In the genomic region with DNA sequence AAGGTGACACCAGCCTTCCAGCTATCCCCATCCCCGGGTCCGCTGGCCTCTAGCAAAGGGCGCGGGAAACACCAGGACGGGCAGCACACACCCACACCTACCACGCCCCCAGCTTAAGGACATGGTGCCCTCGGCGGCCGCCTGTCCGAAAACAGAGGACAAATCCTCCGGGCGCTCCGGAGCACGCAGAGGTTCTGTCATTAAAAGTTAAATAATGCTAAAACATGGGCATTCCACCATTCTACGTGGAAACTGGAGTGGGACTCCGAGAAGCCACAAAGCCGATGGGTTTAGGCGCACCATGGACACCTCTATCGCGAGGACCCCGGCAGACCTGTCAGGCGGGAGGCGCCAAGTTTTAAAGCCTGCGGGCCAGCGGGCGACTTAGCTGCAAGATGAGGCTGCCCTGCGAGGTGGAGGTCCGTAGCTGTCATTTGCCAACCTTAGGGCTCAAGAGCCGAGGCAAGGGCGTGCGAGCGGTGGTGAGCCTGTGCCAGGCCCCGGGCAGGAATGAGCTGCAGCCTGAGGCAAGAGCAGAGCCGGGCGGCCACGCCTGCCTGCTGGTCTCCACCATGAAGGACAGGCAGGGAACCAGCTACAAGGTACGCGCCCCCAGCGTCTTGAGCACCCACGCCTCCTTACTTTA, we compare ENCODE assay signal across 8 mouse cellular contexts. TPM values are rescaled to one million over a fixed set of nuclear protein-coding genes. Genes with fewer than 3 reads are reported as not detected.
DNase-seq lines count a peak whose midpoint lies in the region; ATAC-seq lines count a peak whose summit lies in the region.

A gene (plus strand): TSS at position 354 of the 646 bp plus-strand sequence.

- peak within 1 kb of the TSS; percentile 62; the same call in 1 of the 2 replicates for H3K27ac ChIP-seq in intestine, embryonic 16.5 days (ENCODE audit: low read length)
- peak within 1 kb of the TSS; percentile 99 for H3K27ac ChIP-seq in midbrain, embryonic 10.5 days (replicated peaks)

- ATAC-seq in intestine, embryonic 16.5 days: peak; percentile 96

- H3K4me1 ChIP-seq in intestine, embryonic 16.5 days (ENCODE audit: control insufficient read depth, insufficient read depth, low read length): 0 out of 2 replicates have a peak, but pooled peaks cover 2% of the 10 kb centered on the region
- peaks cover 22% of the 10 kb centered on the region for H3K4me1 ChIP-seq in midbrain, embryonic 10.5 days

- peak within 1 kb of the TSS; percentile 77 for H3K9ac ChIP-seq in intestine, embryonic 16.5 days (ENCODE audit: low read depth, low read length)

- peak; percentile 88 for DNase-seq in adrenal gland, postnatal 10 days
- DNase-seq in embryo, embryonic 9.5 days (ENCODE audit: extremely low spot score): peak; percentile 93
- peak; percentile 57 to 89 for DNase-seq in gastrocnemius, postnatal 4 days (ENCODE audit: low spot score in 2 of 2)
- peak; percentile 83 to 88 for DNase-seq in left cerebral cortex, postnatal 36 days (ENCODE audit: low spot score in 2 of 2)
- DNase-seq in midbrain, embryonic 10.5 days (ENCODE audit: low spot score): peak; percentile 87
- DNase-seq in right cerebral cortex, postnatal 36 days (ENCODE audit: low spot score in 2 of 2): peak; percentile 64 to 79
- DNase-seq in urinary bladder, postnatal 4 days (ENCODE audit: low spot score in 2 of 2): peak; percentile 80 to 83

- intact Hi-C loops in left cerebral cortex, postnatal 36 days (cut with DNase I): no loop called here

- peak within 1 kb of the TSS; percentile 68 for H3K4me2 ChIP-seq in intestine, embryonic 16.5 days (ENCODE audit: low read depth, low read length)

- no peaks in the 10 kb centered on the region for H3K9me3 ChIP-seq in intestine, embryonic 16.5 days (ENCODE audit: control insufficient read depth, low read length)
- H3K9me3 ChIP-seq in midbrain, embryonic 10.5 days (replicated peaks): no peaks in the 10 kb centered on the region

- H3K36me3 ChIP-seq in intestine, embryonic 16.5 days (ENCODE audit: control insufficient read depth, insufficient read depth, low read length): no peaks in the 10 kb centered on the region
- peaks cover 18% of the 10 kb centered on the region for H3K36me3 ChIP-seq in midbrain, embryonic 10.5 days

- peak within 1 kb of the TSS; percentile 79 for H3K4me3 ChIP-seq in intestine, embryonic 16.5 days (ENCODE audit: low read length)
- peak within 1 kb of the TSS; percentile 93 for H3K4me3 ChIP-seq in midbrain, embryonic 10.5 days

- H3K27me3 ChIP-seq in intestine, embryonic 16.5 days (replicated peaks; ENCODE audit: control insufficient read depth, insufficient read depth, low read length): no peaks in the 10 kb centered on the region
- H3K27me3 ChIP-seq in midbrain, embryonic 10.5 days (ENCODE audit: low read depth, poor library complexity, severe bottlenecking): no peaks in the 10 kb centered on the region

- WGBS in intestine, embryonic 16.5 days: under 1% methylated on average over 40 of the region's 40 CpGs
- WGBS in midbrain, embryonic 10.5 days: under 1% methylated on average over 40 of the region's 40 CpGs

RNA-seq across cellular contexts. Expression of the gene that starts here (rescaled TPM):
- total RNA-seq in adrenal gland, postnatal 10 days (2021): 1 to 10 TPM; 1.9 TPM
- total RNA-seq in gastrocnemius, postnatal 4 days (2021): 1 to 10 TPM; 1.5 to 3.8 TPM
- 13.2 and 17.3 TPM in 2 replicates for polyA plus RNA-seq in intestine, embryonic 16.5 days (2015; fragmentation: Nextera tagmentation; extraction: Ambion mirVana)
- total RNA-seq in left cerebral cortex, postnatal 36 days (2021): not detected
- 33.3 and 35.8 TPM in 2 replicates for polyA plus RNA-seq in midbrain, embryonic 10.5 days (2016; fragmentation: Nextera tagmentation; extraction: Ambion mirVana)

Comparison
In these comparisons a context has a peak if more than half of its experiments do, and no peak if none do; other contexts are left out.
1. Peak in every context shown above with its lines: DNase-seq, ATAC-seq, H3K4me3 ChIP-seq and H3K27ac ChIP-seq.
2. Peak in DNase-seq in left cerebral cortex, postnatal 36 days; RNA of the gene not detected or under 1 TPM.